ENCODE assay signal across 33 mouse cellular contexts in genomic region chr16:50182561-50182960, GRCm38 (mm10).
"Had no signal": no experiment of that assay in that cellular context is flagged by ENCODE, and none has a peak within 500 bp of the region (broad histone marks: within the 10 kb centered on the region; RNA-seq: fewer than 3 reads in every experiment).

No protein-coding gene starts in this region.

- H3K4me1 ChIP-seq: intestine, embryonic 15.5 days had no signal

- H3K4me3 ChIP-seq: heart, embryonic 13.5 days; heart, embryonic 15.5 days; hindbrain, embryonic 10.5 days; hindbrain, embryonic 12.5 days; hindbrain, embryonic 13.5 days; hindbrain, embryonic 15.5 days; intestine, embryonic 15.5 days; kidney, embryonic 15.5 days; layer of hippocampus, adult 2 months; left cerebral cortex, adult 2 months had no signal

- H3K27me3 ChIP-seq: heart, embryonic 13.5 days; heart, embryonic 15.5 days; hindbrain, embryonic 12.5 days; hindbrain, embryonic 13.5 days; hindbrain, embryonic 15.5 days; intestine, embryonic 15.5 days; kidney, embryonic 15.5 days had no signal

- H3K36me3 ChIP-seq: heart, embryonic 13.5 days; heart, embryonic 15.5 days; hindbrain, embryonic 10.5 days; hindbrain, embryonic 12.5 days; hindbrain, embryonic 13.5 days; hindbrain, embryonic 15.5 days; intestine, embryonic 15.5 days; kidney, embryonic 15.5 days had no signal

- H3K4me2 ChIP-seq: heart, embryonic 11.5 days; heart, embryonic 13.5 days; heart, embryonic 15.5 days; hindbrain, embryonic 12.5 days; hindbrain, embryonic 13.5 days; hindbrain, embryonic 14.5 days; hindbrain, embryonic 15.5 days; intestine, embryonic 15.5 days; kidney, embryonic 15.5 days had no signal

- ATAC-seq: hindbrain, embryonic 16.5 days; inflammation-experienced regulatory T-cells, adult 6 months; intestine, embryonic 15.5 days; intestine, embryonic 16.5 days had no signal

- H3K9me3 ChIP-seq: heart, embryonic 13.5 days; heart, embryonic 15.5 days; hindbrain, embryonic 10.5 days; hindbrain, embryonic 12.5 days; hindbrain, embryonic 13.5 days; hindbrain, embryonic 15.5 days; intestine, embryonic 15.5 days; kidney, embryonic 15.5 days had no signal

- DNase-seq: heart, postnatal 10 days; heart, postnatal 14 days; heart, postnatal 36 days; heart, postnatal 4 days; kidney, adult 11 months; kidney, adult 18-20 months; kidney, adult 2 months; kidney, adult 8-10 months; kidney, adult 9 months; kidney, postnatal 10 days; kidney, postnatal 14 days; kidney, postnatal 25 days; kidney, postnatal 36 days; kidney, postnatal 4 days; layer of hippocampus, adult 9-11 months; layer of hippocampus, postnatal 36 days had no signal

- H3K9ac ChIP-seq: heart, embryonic 13.5 days; heart, embryonic 15.5 days; hindbrain, embryonic 12.5 days; hindbrain, embryonic 13.5 days; hindbrain, embryonic 14.5 days; hindbrain, embryonic 15.5 days; intestine, embryonic 15.5 days; kidney, embryonic 15.5 days had no signal

- H3K27ac ChIP-seq: heart, embryonic 13.5 days; heart, embryonic 15.5 days; hindbrain, embryonic 10.5 days; hindbrain, embryonic 12.5 days; hindbrain, embryonic 13.5 days; hindbrain, embryonic 14.5 days; hindbrain, embryonic 15.5 days; hindbrain, postnatal 0 days; intestine, embryonic 15.5 days; kidney, embryonic 15.5 days; kidney, postnatal 0 days; layer of hippocampus, adult 2 months; left cerebral cortex, adult 2 months had no signal
